Mouse (Mus musculus): ENCODE results near the gene Slc4a4. TPM values are rescaled to one million over a fixed set of nuclear protein-coding genes. Genes with fewer than 3 reads are reported as not detected.
A peak's percentile ranks its signal among the peaks of the same experiment; 100 is the strongest.

Slc4a4 gene
- polyA plus RNA-seq, 1 experiment from 2014 or later, result 0.70 TPM

DNA sequence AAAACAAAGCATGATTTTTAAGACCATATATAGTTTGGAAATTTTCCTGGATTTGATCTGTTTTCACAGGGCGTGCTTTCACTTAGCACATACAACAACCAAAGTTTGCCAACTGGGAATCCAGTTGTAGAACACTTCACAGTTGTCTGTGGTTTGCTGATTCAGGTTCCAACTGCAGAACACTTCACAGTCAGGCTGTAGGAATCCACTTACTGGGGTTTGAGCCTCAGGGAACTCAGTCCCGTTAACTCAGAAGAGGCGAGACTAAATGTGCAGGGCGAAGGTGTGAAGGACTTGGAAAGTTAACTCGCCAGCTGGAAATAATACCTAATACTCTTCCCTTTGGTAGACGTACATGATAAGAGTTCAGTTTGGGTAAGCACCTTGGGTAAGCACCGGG lies 345.7 kb downstream of the Slc4a4 start:
- WGBS (ENCODE audit: insufficient replicate concordance), result 65% methylated on average over 7 of the region's 7 CpGs
- H3K4me3 ChIP-seq (replicated peaks), result no peak overlapping the region
- no peaks in the 10 kb centered on the region for H3K27me3 ChIP-seq
- H3K36me3 ChIP-seq, result no peaks in the 10 kb centered on the region
- no peak overlapping the region for H3K27ac ChIP-seq
- H3K4me1 ChIP-seq (replicated peaks), result no peaks in the 10 kb centered on the region
- no peak overlapping the region for H3K4me2 ChIP-seq
- H3K9me3 ChIP-seq (replicated peaks), result no peaks in the 10 kb centered on the region
- DNase-seq (no peak), ATAC-seq (ENCODE audit: low read depth) (no peak)
- no peak overlapping the region for H3K9ac ChIP-seq

DNA sequence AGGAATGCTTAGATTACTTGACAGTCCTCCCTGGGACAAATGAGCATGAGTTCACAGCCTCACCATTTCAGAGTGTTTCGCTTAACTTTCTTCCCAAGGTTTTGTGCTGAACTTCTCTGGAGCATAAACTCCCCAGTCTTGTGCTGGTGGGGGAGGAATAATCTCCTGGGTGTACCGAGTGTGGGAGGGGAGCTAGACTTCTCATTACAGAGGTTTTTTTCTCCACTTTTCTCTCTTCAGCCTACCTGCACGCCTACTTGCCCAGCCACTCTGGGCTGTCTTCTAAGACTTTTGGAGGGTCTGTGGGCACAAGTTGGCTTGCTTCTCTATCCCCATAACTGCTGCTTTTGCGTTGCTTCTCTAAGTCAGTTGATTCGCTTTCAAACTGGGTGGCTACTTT lies 365.2 kb downstream of the Slc4a4 start:
- no peak overlapping the region for H3K4me2 ChIP-seq
- H3K9ac ChIP-seq, result no peak overlapping the region
- no peak overlapping the region for H3K27ac ChIP-seq
- H3K36me3 ChIP-seq, result no peaks in the 10 kb centered on the region
- DNase-seq (no peak), ATAC-seq (ENCODE audit: low read depth) (no peak)
- H3K4me1 ChIP-seq (replicated peaks), result no peaks in the 10 kb centered on the region
- H3K27me3 ChIP-seq, result no peaks in the 10 kb centered on the region
- WGBS (ENCODE audit: insufficient replicate concordance), result 61% methylated on average over 5 of the region's 5 CpGs
- no peaks in the 10 kb centered on the region for H3K9me3 ChIP-seq (replicated peaks)
- no peak overlapping the region for H3K4me3 ChIP-seq (replicated peaks)

DNA sequence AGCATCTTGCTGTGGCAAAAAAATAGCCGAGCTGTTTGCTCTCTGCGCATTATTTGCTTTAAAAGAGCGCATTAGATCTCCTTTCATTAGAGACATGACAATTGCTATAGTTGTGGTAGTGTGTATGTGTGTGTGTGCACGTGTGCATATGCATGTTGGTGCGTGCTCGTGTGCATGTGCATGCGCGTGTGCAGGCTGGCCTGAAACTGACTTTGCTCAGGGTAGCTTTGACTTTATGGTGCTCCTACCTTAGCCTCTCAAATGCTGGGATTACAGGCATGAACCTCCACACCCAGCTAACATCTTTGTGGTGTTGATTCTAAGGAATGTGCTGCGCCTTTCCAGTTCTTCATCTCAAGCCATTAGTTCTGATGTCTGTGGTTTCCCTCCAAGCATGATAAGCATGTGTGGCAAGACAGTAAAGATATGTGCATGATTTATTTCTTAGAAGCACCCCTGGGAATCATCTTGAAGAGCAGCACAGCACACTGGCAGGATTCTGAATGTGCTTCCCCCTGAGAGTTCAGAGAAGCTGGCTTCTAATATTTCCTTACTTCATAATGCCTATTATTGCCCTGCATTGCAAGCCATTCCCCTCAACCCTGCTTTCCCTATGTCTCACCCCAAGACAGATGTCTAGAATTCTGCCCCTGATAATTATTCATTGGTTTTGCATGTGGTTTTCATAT lies 373.3 kb downstream of the Slc4a4 start:
- Histone ChIP-seq H3K4me3 (replicated peaks) (no peak overlapping the region), H3K4me2 (no peak overlapping the region), H3K9me3 (replicated peaks) (no peaks in the 10 kb centered on the region), H3K27me3 (no peaks in the 10 kb centered on the region), H3K4me1 (replicated peaks) (no peaks in the 10 kb centered on the region), H3K27ac (no peak overlapping the region), H3K36me3 (no peaks in the 10 kb centered on the region), H3K9ac (no peak overlapping the region)
- DNase-seq, result no peak
- 70% methylated on average over 9 of the region's 9 CpGs for WGBS (ENCODE audit: insufficient replicate concordance)
- no peak for ATAC-seq (ENCODE audit: low read depth)

DNA sequence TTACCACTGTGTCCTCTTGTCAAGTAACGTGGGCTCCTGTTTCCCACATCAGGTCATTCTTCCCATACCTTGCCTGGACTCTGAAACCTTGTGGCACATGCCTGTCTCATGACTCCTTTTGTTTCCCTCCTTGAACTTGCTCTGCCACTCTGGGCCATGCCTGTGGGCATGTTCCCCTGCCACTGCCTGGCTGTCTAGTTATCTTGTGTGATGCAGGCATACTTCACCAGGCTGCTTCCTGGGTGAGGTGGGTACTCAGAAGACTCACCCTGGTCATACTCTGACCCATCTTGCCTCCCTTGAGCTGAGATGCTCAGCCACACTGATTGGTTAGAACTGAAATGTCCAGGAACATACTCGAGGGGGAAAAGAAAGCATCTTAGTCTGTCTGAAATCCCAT lies 390.4 kb downstream of the Slc4a4 start:
- Histone ChIP-seq H3K9me3 (replicated peaks) (no peaks in the 10 kb centered on the region), H3K4me1 (replicated peaks) (no peaks in the 10 kb centered on the region), H3K36me3 (no peaks in the 10 kb centered on the region), H3K9ac (no peak overlapping the region), H3K4me2 (no peak overlapping the region), H3K27ac (peak overlapping the region; percentile 3; the same call in 1 of the 2 replicates), H3K27me3 (no peaks in the 10 kb centered on the region), H3K4me3 (replicated peaks) (no peak overlapping the region)
- ATAC-seq (ENCODE audit: low read depth) (no peak), DNase-seq (no peak)
- WGBS (ENCODE audit: insufficient replicate concordance), result 52% methylated on average over 2 of the region's 2 CpGs

DNA sequence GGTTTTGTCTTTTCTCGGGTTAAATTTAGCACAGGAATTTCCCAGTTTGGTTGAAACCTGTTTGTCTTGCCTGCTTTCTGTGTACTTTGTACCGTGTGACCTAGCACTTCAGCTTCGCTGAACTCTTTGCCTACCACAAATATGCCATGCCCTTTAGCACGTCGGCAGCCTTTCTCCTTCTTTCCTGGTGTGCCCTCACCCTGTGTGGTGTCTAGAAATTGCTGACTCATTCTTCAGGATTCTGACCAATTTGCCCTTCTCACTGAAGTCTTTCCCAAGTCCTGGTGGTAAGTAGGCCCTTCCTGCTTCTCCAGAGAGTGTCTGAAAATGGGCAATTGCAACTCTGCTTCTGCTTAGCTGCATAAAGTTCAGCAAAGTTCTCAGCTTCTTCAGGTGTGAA lies 391.0 kb downstream of the Slc4a4 start:
- 22% methylated on average over 5 of the region's 5 CpGs for WGBS (ENCODE audit: insufficient replicate concordance)
- H3K4me2 ChIP-seq, result 0 out of 2 replicates have a peak overlapping the region, but pooled peaks have one; percentile 12

DNA sequence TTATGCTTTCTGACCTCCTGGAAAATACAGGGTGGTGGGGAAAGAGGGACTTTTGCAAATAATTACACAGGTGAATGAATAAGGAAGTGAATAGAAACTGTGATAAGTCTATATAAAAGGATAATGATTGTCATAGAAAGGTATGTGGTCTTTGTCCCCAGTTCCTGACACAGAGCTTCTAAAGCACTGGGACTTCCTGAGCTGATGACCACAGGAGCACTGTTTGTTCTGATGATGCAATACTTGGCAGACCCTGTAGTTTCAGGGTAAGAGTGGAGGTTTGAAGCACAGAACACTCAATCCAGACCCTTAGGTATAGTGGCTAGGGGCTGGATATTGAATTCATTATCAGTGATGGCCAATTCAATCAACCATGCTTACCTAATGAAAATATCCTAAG lies 391.7 kb downstream of the Slc4a4 start:
- no peaks in the 10 kb centered on the region for H3K9me3 ChIP-seq (replicated peaks)
- no peak overlapping the region for H3K9ac ChIP-seq
- no peaks in the 10 kb centered on the region for H3K4me1 ChIP-seq (replicated peaks)
- H3K4me3 ChIP-seq (replicated peaks), result no peak overlapping the region
- H3K4me2 ChIP-seq, result no peak overlapping the region
- DNase-seq (no peak), ATAC-seq (ENCODE audit: low read depth) (peak; percentile 50; the same call in 1 of the 2 replicates)
- no peaks in the 10 kb centered on the region for H3K27me3 ChIP-seq
- H3K36me3 ChIP-seq, result no peaks in the 10 kb centered on the region
- no peak overlapping the region for H3K27ac ChIP-seq

More for the DNA sequence above, 391.0 kb downstream of the Slc4a4 start:
- Histone ChIP-seq H3K27me3 (no peaks in the 10 kb centered on the region), H3K9ac (no peak overlapping the region), H3K9me3 (replicated peaks) (no peaks in the 10 kb centered on the region), H3K27ac (no peak overlapping the region), H3K36me3 (no peaks in the 10 kb centered on the region), H3K4me1 (replicated peaks) (no peaks in the 10 kb centered on the region), H3K4me3 (replicated peaks) (no peak overlapping the region)
- ATAC-seq (ENCODE audit: low read depth), result peak; percentile 77
- no peak for DNase-seq

DNA sequence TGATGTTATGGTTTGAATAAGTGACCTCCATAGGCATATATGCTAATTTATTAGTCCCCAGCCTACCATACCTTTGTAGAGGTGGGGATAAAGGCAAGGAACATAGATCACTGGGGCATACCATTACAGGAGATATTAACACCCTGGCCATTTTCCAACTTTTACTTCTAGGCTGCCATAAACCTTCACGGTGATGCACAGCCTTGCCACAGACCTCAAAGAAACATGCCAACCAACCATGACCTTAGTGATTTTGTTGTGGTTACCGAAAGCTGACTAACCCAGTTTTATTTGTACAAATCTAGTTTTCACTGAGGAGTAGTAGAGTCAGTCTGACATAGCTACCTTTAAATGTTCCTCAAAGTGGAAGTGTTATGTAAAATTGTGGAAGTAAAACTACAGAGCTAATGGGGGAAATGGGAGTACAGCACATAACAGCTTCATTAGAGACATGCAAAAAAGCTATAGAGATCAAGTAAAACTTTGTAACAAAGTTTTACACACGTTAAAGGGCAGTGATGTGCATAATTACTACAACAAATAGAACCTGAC lies 393.8 kb downstream of the Slc4a4 start:
- Histone ChIP-seq H3K4me3 (replicated peaks) (no peak overlapping the region), H3K4me1 (replicated peaks) (no peaks in the 10 kb centered on the region), H3K27me3 (no peaks in the 10 kb centered on the region), H3K36me3 (no peaks in the 10 kb centered on the region), H3K9ac (no peak overlapping the region), H3K9me3 (replicated peaks) (no peaks in the 10 kb centered on the region), H3K4me2 (no peak overlapping the region), H3K27ac (no peak overlapping the region)
- 55% methylated on average over 3 of the region's 3 CpGs for WGBS (ENCODE audit: insufficient replicate concordance)
- DNase-seq (no peak), ATAC-seq (ENCODE audit: low read depth) (no peak)

Other genes with a start within 250 kb of the Slc4a4 start
- gene Grsf1, start 210.6 kb upstream of the Slc4a4 start, polyA plus RNA-seq (2015; fragmentation: Nextera tagmentation; extraction: Ambion mirVana), result 29.5 and 30.7 TPM in 2 replicates
- 8.8 and 11.4 TPM in 2 replicates for gene Mob1b, start 166.0 kb upstream of the Slc4a4 start, polyA plus RNA-seq (2015; fragmentation: Nextera tagmentation; extraction: Ambion mirVana)
- gene Dck, start 121.8 kb upstream of the Slc4a4 start, polyA plus RNA-seq (2015; fragmentation: Nextera tagmentation; extraction: Ambion mirVana), result 95.8 and 127 TPM in 2 replicates

Measured in liver, embryonic 13.5 days (tissue).